Mouse (Mus musculus) CH12.LX (cell line): ENCODE data around the gene Samd4b. TPM values are rescaled to one million over a fixed set of nuclear protein-coding genes. Genes with fewer than 3 reads are reported as not detected.

Experiments
- DNase-seq: peaks from one replicate; pipeline ENCODE4 v3.0.0-alpha.2; 2013; ENCODE audit errors: extremely low read depth
- H3K27ac ChIP-seq: 2 replicates; pipeline ENCODE4 v1.5.1; 2012; ENCODE audit warnings: low read depth, mild to moderate bottlenecking, control low read depth, moderate library complexity; ENCODE audit not compliant: insufficient read depth
- H3K27me3 ChIP-seq: replicated peaks from 2 replicates; pipeline ENCODE3; 2012; ENCODE audit warnings: inconsistent platforms
- H3K36me3 ChIP-seq, 2 experiments: replicated peaks in 1 of 2; 2 replicates each; pipeline versions ENCODE3 to v1.6.1; 2012; ENCODE audit warnings: inconsistent platforms in 1 of 2, low read length in 1 of 2, mild to moderate bottlenecking in 1 of 2, mixed read lengths in 1 of 2, moderate library complexity in 1 of 2; ENCODE audit not compliant: control insufficient read depth in 1 of 2, insufficient read depth in 1 of 2
- H3K4me1 ChIP-seq, 2 experiments: 2 replicates each; pipeline ENCODE4 v1.6.1; 2012; ENCODE audit warnings: inconsistent platforms in 1 of 2, moderate library complexity in 1 of 2; ENCODE audit not compliant: insufficient read depth in 2 of 2, control insufficient read depth in 1 of 2
- H3K4me2 ChIP-seq: 2 replicates; pipeline ENCODE4 v1.6.1; 2012; ENCODE audit warnings: low read depth, mild to moderate bottlenecking, control low read depth; ENCODE audit not compliant: poor library complexity, insufficient read depth, severe bottlenecking
- H3K4me3 ChIP-seq, 3 experiments: fragments of 150-350 bp in 1 of 3; sonication (generic) in 1 of 3; replicated peaks in 1 of 3; 2 replicates each; pipeline versions ENCODE3 to v1.5.1; 2011 to 2012; ENCODE audit warnings: low read depth in 2 of 3, low read length in 2 of 3, mild to moderate bottlenecking in 2 of 3, moderate library complexity in 2 of 3, control low read depth in 1 of 3, improper control_type of control experiment in 1 of 3, inconsistent platforms in 1 of 3, mixed read lengths in 1 of 3; ENCODE audit not compliant: poor library complexity in 1 of 3
- H3K79me2 ChIP-seq: replicated peaks from 2 replicates; pipeline ENCODE4 v1.6.1; 2012; ENCODE audit warnings: mild to moderate bottlenecking, moderate library complexity; ENCODE audit not compliant: control insufficient read depth, poor library complexity, insufficient read depth, severe bottlenecking; ENCODE audit errors: extremely low read depth
- H3K9ac ChIP-seq: 2 replicates; pipeline ENCODE4 v1.6.1; 2012; ENCODE audit warnings: low read depth, mild to moderate bottlenecking, control low read depth, moderate library complexity; ENCODE audit not compliant: insufficient read depth
- H3K9me3 ChIP-seq: replicated peaks from 2 replicates; pipeline ENCODE3; 2012; ENCODE audit warnings: low read length, inconsistent platforms, mixed read lengths
- BHLHE40 ChIP-seq: IDR thresholded peaks from 2 replicates; pipeline ENCODE4 v1.6.1; 2011; ENCODE audit warnings: mild to moderate bottlenecking, low read depth, low read length, improper control_type of control experiment
- CHD1 ChIP-seq: IDR thresholded peaks from 2 replicates; pipeline ENCODE4 v1.6.1; 2012; ENCODE audit warnings: low read depth, low read length, improper control_type of control experiment, inconsistent platforms
- CHD2 ChIP-seq: IDR thresholded peaks from 2 replicates; pipeline ENCODE4 v1.6.1; 2011; ENCODE audit warnings: low read length, improper control_type of control experiment
- E2F4 ChIP-seq: IDR thresholded peaks from 2 replicates; pipeline ENCODE4 v1.6.1; 2011; ENCODE audit warnings: low read depth, low read length, improper control_type of control experiment; ENCODE audit not compliant: insufficient replicate concordance
- ELF1 ChIP-seq: IDR thresholded peaks from 2 replicates; pipeline ENCODE4 v1.6.1; 2014; ENCODE audit warnings: low read depth, mild to moderate bottlenecking, inconsistent platforms, low read length, improper control_type of control experiment
- EP300 ChIP-seq: IDR thresholded peaks from 2 replicates; pipeline ENCODE4 v1.6.1; 2011; ENCODE audit warnings: low read length, improper control_type of control experiment
- ETS1 ChIP-seq: conservative IDR thresholded peaks from 2 replicates; pipeline ENCODE4 v1.6.1; 2012; ENCODE audit warnings: low read depth, mild to moderate bottlenecking, inconsistent platforms, low read length, improper control_type of control experiment, moderate library complexity
- HCFC1 ChIP-seq: IDR thresholded peaks from 2 replicates; pipeline ENCODE4 v1.6.1; 2012; ENCODE audit warnings: low read depth, mild to moderate bottlenecking, inconsistent platforms, low read length, improper control_type of control experiment
- MAFK ChIP-seq: IDR thresholded peaks from 2 replicates; pipeline ENCODE4 v1.6.1; 2011; ENCODE audit warnings: low read length, improper control_type of control experiment; ENCODE audit not compliant: insufficient replicate concordance
- MAX ChIP-seq: IDR thresholded peaks from 2 replicates; pipeline ENCODE4 v1.6.1; 2011; ENCODE audit warnings: low read length, improper control_type of control experiment
- MAZ ChIP-seq: IDR thresholded peaks from 2 replicates; pipeline ENCODE4 v1.6.1; 2012; ENCODE audit warnings: low read depth, mild to moderate bottlenecking, inconsistent platforms, low read length, improper control_type of control experiment, moderate library complexity
- MXI1 ChIP-seq: IDR thresholded peaks from 2 replicates; pipeline ENCODE4 v1.6.1; 2011; ENCODE audit warnings: mild to moderate bottlenecking, low read depth, low read length, improper control_type of control experiment
- MYC ChIP-seq: IDR thresholded peaks from 2 replicates; pipeline ENCODE4 v1.6.1; 2011; ENCODE audit warnings: low read depth, mild to moderate bottlenecking, improper control_type of control experiment, low read length
- NRF1 ChIP-seq: IDR thresholded peaks from 2 replicates; pipeline ENCODE4 v1.6.1; 2014; ENCODE audit warnings: low read depth, mild to moderate bottlenecking, inconsistent platforms, low read length, improper control_type of control experiment, moderate library complexity
- RCOR1 ChIP-seq: conservative IDR thresholded peaks from 2 replicates; pipeline ENCODE4 v1.6.1; 2012; ENCODE audit warnings: low read depth, mild to moderate bottlenecking, inconsistent platforms, low read length, improper control_type of control experiment
- SMC3 ChIP-seq: IDR thresholded peaks from 2 replicates; pipeline ENCODE4 v1.6.1; 2011; ENCODE audit warnings: low read depth, low read length, improper control_type of control experiment
- TBP ChIP-seq: conservative IDR thresholded peaks from 2 replicates; pipeline ENCODE4 v1.6.1; 2011; ENCODE audit warnings: low read depth, low read length, improper control_type of control experiment
- UBTF ChIP-seq: IDR thresholded peaks from 2 replicates; pipeline ENCODE4 v1.6.1; 2012; ENCODE audit warnings: low read depth, mild to moderate bottlenecking, inconsistent platforms, low read length, improper control_type of control experiment, moderate library complexity
- USF2 ChIP-seq: conservative IDR thresholded peaks from 2 replicates; pipeline ENCODE4 v1.6.1; 2011; ENCODE audit warnings: low read depth, low read length, improper control_type of control experiment
- ZC3H11A ChIP-seq: IDR thresholded peaks from 2 replicates; pipeline ENCODE4 v1.6.1; 2012; ENCODE audit warnings: low read depth, mild to moderate bottlenecking, inconsistent platforms, low read length, improper control_type of control experiment
- ZKSCAN1 ChIP-seq: IDR thresholded peaks from 2 replicates; pipeline ENCODE4 v1.6.1; 2012; ENCODE audit warnings: low read depth, inconsistent platforms, low read length, improper control_type of control experiment, borderline replicate concordance
- ZMIZ1 ChIP-seq: IDR thresholded peaks from 2 replicates; pipeline ENCODE4 v1.6.1; 2012; ENCODE audit warnings: low read depth, mild to moderate bottlenecking, inconsistent platforms, low read length, improper control_type of control experiment
- ZNF384 ChIP-seq: IDR thresholded peaks from 2 replicates; pipeline ENCODE4 v1.6.1; 2012; ENCODE audit warnings: low read depth, low read length, improper control_type of control experiment, inconsistent platforms
- dilution Hi-C: fragments of 300-500 bp; cut with MboI; formaldehyde crosslinking; loops from 2 replicates; pipeline ENCODE4 v1.14.3; 2020; ENCODE audit warnings: low sequenced_read_pairs; ENCODE audit not compliant: extremely low pct_unique_long_range_greater_than_20kb, extremely low pct_ligation_motif_present
- in situ Hi-C: fragments of 300-500 bp; cut with MboI; formaldehyde crosslinking; loops from 3 replicates; pipeline ENCODE4 v1.14.3; 2019; ENCODE audit warnings: low sequenced_read_pairs, low pct_ligation_motif_present, low pct_unique_long_range_greater_than_20kb, mixed read lengths
- polyA plus RNA-seq: library from polyadenylated mRNA; unstranded; fragments of >175 nt; gene quantifications from 2 replicates; pipeline ENCODE4 v1.2.1, GENCODE M21; 2012; ENCODE audit warnings: low read depth; ENCODE audit not compliant: insufficient read length
- total RNA-seq, 2 experiments: library from RNA; depleted of rRNA; stranded (reverse); fragments of 300-350 nt in 1 of 2; fragments of >200 nt in 1 of 2; gene quantifications; 2 replicates each; pipeline ENCODE4 v1.2.3; 2012 to 2014

Samd4b gene
- total and polyA plus RNA-seq, 3 experiments, result 3.7 to 24.6 (median 10.0) TPM

DNA sequence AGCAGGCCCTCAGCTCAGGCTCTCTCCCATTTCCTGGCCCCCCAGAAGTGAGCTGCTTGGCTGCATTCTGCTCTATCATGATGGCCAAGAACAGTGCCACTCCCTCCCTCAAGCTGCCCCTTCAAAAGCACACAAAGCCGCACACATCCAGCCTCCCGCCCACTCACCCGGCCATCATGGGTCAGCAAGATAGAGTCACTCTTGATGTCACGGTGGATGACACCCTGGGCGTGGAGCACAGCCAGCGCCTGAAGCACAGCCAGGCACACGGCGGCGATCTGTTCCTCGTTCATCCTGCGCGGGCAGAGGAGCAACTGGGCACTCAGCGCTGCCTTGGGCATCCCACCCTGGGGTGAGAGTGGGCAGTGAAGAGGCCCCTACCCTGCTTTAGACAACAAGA is 35.6 kb downstream of the Samd4b start:
- H3K79me2 ChIP-seq, result no peaks in the 10 kb centered on the region
- no peaks in the 10 kb centered on the region for H3K27me3 ChIP-seq
- peaks cover 0 to 15% of the 10 kb centered on the region in 2 experiments; a peak in 2 of 4 replicates for H3K4me1 ChIP-seq
- H3K4me3 ChIP-seq, result no peak overlapping the region
- H3K36me3 ChIP-seq, result peaks cover 77 to 94% of the 10 kb centered on the region in 2 experiments
- no peak overlapping the region for H3K9ac ChIP-seq
- in situ Hi-C loops, result no loop called here
- H3K9me3 ChIP-seq, result no peaks in the 10 kb centered on the region
- dilution Hi-C loops, result no loop called here
- no peak for DNase-seq
- H3K27ac ChIP-seq, result no peak overlapping the region
- TF ChIP-seq EP300 (no peak), BHLHE40 (no peak), E2F4 (no peak), MXI1 (no peak), ZMIZ1 (no peak), MAFK (no peak), MAX (no peak), NRF1 (no peak), ETS1 (no peak)
- no peak overlapping the region for H3K4me2 ChIP-seq

DNA sequence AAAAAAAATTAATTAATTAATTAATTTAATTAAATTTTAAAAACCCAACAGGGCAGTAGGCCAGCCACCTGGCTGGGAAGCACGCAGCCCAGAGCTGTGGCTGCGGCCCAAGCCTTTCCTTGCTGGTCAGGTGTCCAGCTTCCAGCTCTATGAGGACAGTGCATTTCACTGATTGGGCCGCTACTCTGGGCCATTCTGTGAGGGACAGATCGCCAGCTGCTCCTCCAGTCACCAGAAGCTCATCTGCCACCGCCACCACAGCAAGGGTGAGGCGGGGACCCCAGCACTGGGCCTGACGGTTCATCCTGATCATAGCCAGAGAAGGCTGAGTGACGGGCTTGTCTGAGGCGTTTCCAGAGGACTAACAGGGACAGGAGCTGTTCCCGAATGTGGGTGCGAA is 36.0 kb downstream of the Samd4b start:
- in situ Hi-C loops (no loop called here), dilution Hi-C loops (no loop called here)
- Histone ChIP-seq H3K9me3 (no peaks in the 10 kb centered on the region), H3K36me3 (peaks cover 73 to 93% of the 10 kb centered on the region in 2 experiments), H3K4me1 (peaks cover 0 to 17% of the 10 kb centered on the region in 2 experiments; a peak in 2 of 4 replicates), H3K4me3 (no peak overlapping the region), H3K79me2 (no peaks in the 10 kb centered on the region), H3K4me2 (no peak overlapping the region), H3K27me3 (no peaks in the 10 kb centered on the region), H3K9ac (no peak overlapping the region), H3K27ac (no peak overlapping the region)
- no peak for DNase-seq
- TF ChIP-seq HCFC1 (no peak), ELF1 (no peak), UBTF (no peak), MXI1 (no peak), MYC (no peak), CHD1 (no peak), CHD2 (no peak), TBP (no peak), MAZ (no peak), USF2 (no peak), SMC3 (no peak), ZMIZ1 (no peak), ZC3H11A (no peak), ZKSCAN1 (no peak), MAX (no peak), ZNF384 (no peak), RCOR1 (no peak)
- TF ChIP-seq, all 38 proteins: peak for 0
